9 mouse cellular contexts compared by ENCODE assay signal in the genomic region with DNA sequence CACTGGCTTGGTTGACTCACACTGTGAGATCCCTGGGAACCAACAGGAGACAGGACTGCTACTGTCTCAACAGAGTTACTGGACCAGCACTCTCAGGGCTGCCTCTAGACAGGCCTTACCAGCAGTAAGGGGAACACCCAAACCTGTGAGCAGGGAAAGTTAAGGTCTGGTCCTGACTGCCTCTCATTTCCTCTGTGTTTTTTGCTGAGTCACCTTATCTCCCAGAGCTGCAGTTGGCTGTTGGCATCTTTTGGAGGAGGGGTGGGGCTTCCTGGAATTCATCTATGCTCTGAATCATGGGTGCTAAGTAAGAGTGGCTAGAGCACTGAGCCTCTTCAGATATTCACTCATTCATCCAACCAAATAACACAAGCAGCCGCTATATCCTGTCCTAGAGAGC. TPM values are rescaled to one million over a fixed set of nuclear protein-coding genes. Genes with fewer than 3 reads are reported as not detected.
DNase-seq lines count a peak whose midpoint lies in the region; ATAC-seq lines count a peak whose summit lies in the region.
"Had no signal": no experiment of that assay in that cellular context is flagged by ENCODE, and none has a peak within 500 bp of the region (broad histone marks: within the 10 kb centered on the region; RNA-seq: fewer than 3 reads in every experiment).

No protein-coding gene starts in this region.

- peaks cover 8% of the 10 kb centered on the region for H3K27me3 ChIP-seq in heart, embryonic 11.5 days (ENCODE audit: control insufficient read depth, insufficient read depth, low read length)
- H3K27me3 ChIP-seq in liver, embryonic 15.5 days, result peaks cover 14% of the 10 kb centered on the region
- H3K27me3 ChIP-seq in hindbrain, embryonic 14.5 days (ENCODE audit: control insufficient read depth, insufficient read depth, low read length), result no peaks in the 10 kb centered on the region

- 39% methylated on average over 1 of the region's 1 CpGs for WGBS in heart, embryonic 11.5 days (ENCODE audit: insufficient replicate concordance)
- 24% methylated on average over 1 of the region's 1 CpGs for WGBS in liver, embryonic 15.5 days (ENCODE audit: insufficient replicate concordance)
- 85% methylated on average over 1 of the region's 1 CpGs for WGBS in hindbrain, embryonic 14.5 days

- peak; percentile 69 for ATAC-seq in heart, embryonic 11.5 days (replicated peaks; ENCODE audit: insufficient number of reproducible peaks, low FRiP score, low TSS enrichment)
- peak; percentile 87 for ATAC-seq in liver, embryonic 15.5 days (ENCODE audit: insufficient read depth)
- no peak for ATAC-seq in hindbrain, embryonic 14.5 days (ENCODE audit: low FRiP score)

- 0 out of 2 replicates have a peak overlapping the region, but pooled peaks have one; percentile 68 for H3K9ac ChIP-seq in heart, embryonic 11.5 days (ENCODE audit: low read depth, low read length)
- H3K9ac ChIP-seq in liver, embryonic 15.5 days, result peak overlapping the region; percentile 58
- H3K9ac ChIP-seq in hindbrain, embryonic 14.5 days, result no peak overlapping the region

- H3K9me3 ChIP-seq in heart, embryonic 11.5 days (replicated peaks; ENCODE audit: control insufficient read depth, low read length), result no peaks in the 10 kb centered on the region
- no peaks in the 10 kb centered on the region for H3K9me3 ChIP-seq in liver, embryonic 15.5 days (replicated peaks)
- H3K9me3 ChIP-seq in hindbrain, embryonic 14.5 days (ENCODE audit: control insufficient read depth, low read length), result no peaks in the 10 kb centered on the region

- DNase-seq in frontal cortex, postnatal 36 days (ENCODE audit: low spot score in 2 of 2), result peak; percentile 42 to 59
- DNase-seq in frontal cortex, postnatal 14 days (ENCODE audit: low spot score in 2 of 2), result no peak
- DNase-seq in urinary bladder, postnatal 36 days (ENCODE audit: low spot score in 2 of 2), result peak; percentile 52 to 59
- no peak for DNase-seq in urinary bladder, postnatal 4 days (ENCODE audit: low spot score in 2 of 2)
- peak; percentile 59 for DNase-seq in telencephalon, adult 2 months (ENCODE audit: low read depth, low spot score)
- no peak for DNase-seq in hindbrain, embryonic 14.5 days (ENCODE audit: low spot score)

- peak overlapping the region; percentile 72 for H3K4me2 ChIP-seq in heart, embryonic 11.5 days
- H3K4me2 ChIP-seq in liver, embryonic 15.5 days, result peak overlapping the region; percentile 80
- no peak overlapping the region for H3K4me2 ChIP-seq in hindbrain, embryonic 14.5 days (replicated peaks)

- H3K27ac ChIP-seq in heart, embryonic 11.5 days (ENCODE audit: low read depth, low read length), result peak overlapping the region; percentile 88
- H3K27ac ChIP-seq in liver, embryonic 15.5 days (replicated peaks), result peak overlapping the region; percentile 99
- H3K27ac ChIP-seq in hindbrain, embryonic 14.5 days, result no peak overlapping the region

- H3K36me3 ChIP-seq in heart, embryonic 11.5 days (ENCODE audit: control insufficient read depth, insufficient read depth, low read length), result no peaks in the 10 kb centered on the region
- H3K36me3 ChIP-seq in liver, embryonic 15.5 days (replicated peaks), result no peaks in the 10 kb centered on the region
- H3K36me3 ChIP-seq in hindbrain, embryonic 14.5 days (replicated peaks; ENCODE audit: control insufficient read depth, insufficient read depth), result no peaks in the 10 kb centered on the region

- no peak overlapping the region for H3K4me3 ChIP-seq in heart, embryonic 11.5 days (ENCODE audit: low read depth, low read length)
- peak overlapping the region; percentile 62 for H3K4me3 ChIP-seq in liver, embryonic 15.5 days (replicated peaks)
- no peak overlapping the region for H3K4me3 ChIP-seq in hindbrain, embryonic 14.5 days (replicated peaks; ENCODE audit: low read length)

- peaks cover 31% of the 10 kb centered on the region for H3K4me1 ChIP-seq in heart, embryonic 11.5 days (ENCODE audit: control insufficient read depth, insufficient read depth, low read length)
- H3K4me1 ChIP-seq in liver, embryonic 15.5 days (replicated peaks), result peaks cover 81% of the 10 kb centered on the region
- peaks cover 14% of the 10 kb centered on the region for H3K4me1 ChIP-seq in hindbrain, embryonic 14.5 days (replicated peaks; ENCODE audit: control insufficient read depth, insufficient read depth, low read length)

RNA-seq across cellular contexts. Expression of gene Pak6, which starts 4.0 kb away (rescaled TPM):
- polyA plus RNA-seq in heart, embryonic 11.5 days (2014; fragmentation: Nextera tagmentation; extraction: Ambion mirVana), result 1.8 and 3.0 TPM in 2 replicates
- polyA plus RNA-seq in liver, embryonic 15.5 days (2015; fragmentation: Nextera tagmentation; extraction: Ambion mirVana), result 0.30 and 0.45 TPM in 2 replicates
- polyA plus RNA-seq in hindbrain, embryonic 14.5 days (2014; fragmentation: Nextera tagmentation; extraction: Ambion mirVana), result 39.9 and 41.7 TPM in 2 replicates

RNA-seq across cellular contexts. Expression of gene Ankrd63, which starts 44.7 kb away (rescaled TPM):
- 0.66 and 0.80 TPM in 2 replicates for polyA plus RNA-seq in heart, embryonic 11.5 days (2014; fragmentation: Nextera tagmentation; extraction: Ambion mirVana)
- 0.07 and 0.08 TPM in 2 replicates for polyA plus RNA-seq in liver, embryonic 15.5 days (2015; fragmentation: Nextera tagmentation; extraction: Ambion mirVana)
- polyA plus RNA-seq in hindbrain, embryonic 14.5 days (2014; fragmentation: Nextera tagmentation; extraction: Ambion mirVana), result not detected in 2 replicates
- polyA plus RNA-seq: limb, embryonic 11.5 days had no signal

Comparison
In these comparisons a context has a peak if more than half of its experiments do, and no peak if none do; other contexts are left out.
1. DNase-seq: peak in frontal cortex, postnatal 36 days (2 of 2), urinary bladder, postnatal 36 days (2 of 2) and telencephalon, adult 2 months (single experiment); none in frontal cortex, postnatal 14 days (0 of 2), urinary bladder, postnatal 4 days (0 of 2) and hindbrain, embryonic 14.5 days (single experiment).
2. RNA of gene Pak6, which starts 4.0 kb away (polyA plus RNA-seq): 39.9 to 41.7 TPM in hindbrain, embryonic 14.5 days; 1.8 to 3.0 TPM in heart, embryonic 11.5 days and 0.30 to 0.45 TPM in liver, embryonic 15.5 days; every median in the first group is over 10 times any median in the second.